ENCODE assay signal across 10 mouse cellular contexts in the genomic region with DNA sequence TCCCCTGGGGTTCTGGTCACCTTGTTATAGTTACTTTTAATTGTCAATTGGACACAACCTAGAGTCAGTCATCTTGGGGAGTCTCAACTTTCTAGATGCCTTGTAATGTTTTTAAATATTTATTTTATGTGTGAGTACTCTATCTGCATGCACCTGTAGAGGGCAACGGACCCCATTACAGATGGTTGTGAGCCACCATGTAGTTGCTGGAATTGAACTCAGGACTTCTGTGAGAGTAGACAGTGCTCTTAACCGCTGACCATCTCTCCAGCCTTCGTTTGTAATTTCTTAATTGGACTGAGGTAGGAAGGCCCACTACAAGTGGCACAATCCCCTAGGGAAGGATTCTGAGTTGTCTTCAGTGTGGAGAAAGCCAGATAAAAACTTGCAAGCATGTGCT. TPM values are rescaled to one million over a fixed set of nuclear protein-coding genes. Genes with fewer than 3 reads are reported as not detected.
DNase-seq lines count a peak whose midpoint lies in the region; ATAC-seq and TF ChIP-seq lines count a peak whose summit lies in the region.
"Had no signal": no experiment of that assay in that cellular context is flagged by ENCODE, and none has a peak within 500 bp of the region (broad histone marks: within the 10 kb centered on the region; RNA-seq: fewer than 3 reads in every experiment).

No protein-coding gene starts in this region.

- intact Hi-C loops in left cerebral cortex, postnatal 10 days (cut with DNase I) = no loop called here

- H3K9me3 ChIP-seq in lung, postnatal 0 days (ENCODE audit: low read length) = no peaks in the 10 kb centered on the region
- H3K9me3 ChIP-seq in limb, embryonic 11.5 days (ENCODE audit: control insufficient read depth, low read length) = no peaks in the 10 kb centered on the region
- no peaks in the 10 kb centered on the region for H3K9me3 ChIP-seq in neural tube, embryonic 15.5 days (replicated peaks)

- no peak overlapping the region for H3K9ac ChIP-seq in lung, postnatal 0 days (replicated peaks; ENCODE audit: low read depth)
- no peak overlapping the region for H3K9ac ChIP-seq in limb, embryonic 11.5 days (ENCODE audit: low read length)
- H3K9ac ChIP-seq in neural tube, embryonic 15.5 days (replicated peaks) = 0 out of 2 replicates have a peak overlapping the region, but pooled peaks have one; percentile 57

- TF ChIP-seq CTCF in lung, postnatal 0 days (IDR thresholded peaks at IDR 0.05) = no peak

- no peak for TF ChIP-seq EP300 in lung, postnatal 0 days (IDR thresholded peaks at IDR 0.05)

- H3K4me1 ChIP-seq in lung, postnatal 0 days (ENCODE audit: insufficient read depth, low read depth, low read length) = peaks cover 5% of the 10 kb centered on the region; the same call in 1 of the 2 replicates
- H3K4me1 ChIP-seq in limb, embryonic 11.5 days (ENCODE audit: control insufficient read depth, insufficient read depth, low read length) = no peaks in the 10 kb centered on the region; the same call in 1 of the 2 replicates
- H3K4me1 ChIP-seq in neural tube, embryonic 15.5 days = peaks cover 12% of the 10 kb centered on the region

- H3K36me3 ChIP-seq in lung, postnatal 0 days (ENCODE audit: insufficient read depth, low read length) = no peaks in the 10 kb centered on the region
- no peaks in the 10 kb centered on the region for H3K36me3 ChIP-seq in limb, embryonic 11.5 days (ENCODE audit: control insufficient read depth, insufficient read depth, low read length)
- no peaks in the 10 kb centered on the region for H3K36me3 ChIP-seq in neural tube, embryonic 15.5 days

- WGBS in lung, postnatal 0 days = 64% methylated on average over 3 of the region's 3 CpGs
- whole genome bisulfite sequencing in limb, embryonic 11.5 days = 75% methylated on average over 3 of the region's 3 CpGs
- WGBS in neural tube, embryonic 15.5 days = 80% methylated on average over 3 of the region's 3 CpGs

- ATAC-seq in lung, postnatal 0 days = no peak
- ATAC-seq in erythroblast, adult 5-6 weeks (replicated peaks; ENCODE audit: low FRiP score, poor library complexity, severe bottlenecking) = 0 out of 2 replicates have a peak, but pooled peaks have one; percentile 5
- ATAC-seq in limb, embryonic 11.5 days (ENCODE audit: insufficient number of reproducible peaks, low FRiP score, low TSS enrichment, low read depth) = no peak
- ATAC-seq in neural tube, embryonic 15.5 days (ENCODE audit: low FRiP score) = no peak

- no peaks in the 10 kb centered on the region for H3K27me3 ChIP-seq in lung, postnatal 0 days (replicated peaks; ENCODE audit: insufficient read depth, low read length)
- no peaks in the 10 kb centered on the region for H3K27me3 ChIP-seq in limb, embryonic 11.5 days (ENCODE audit: control insufficient read depth, insufficient read depth, low read length)
- no peaks in the 10 kb centered on the region for H3K27me3 ChIP-seq in neural tube, embryonic 15.5 days (replicated peaks)

- no peak for DNase-seq in lung, postnatal 0 days (ENCODE audit: low spot score)
- DNase-seq in lung, postnatal 36 days = no peak
- DNase-seq in limb, embryonic 11.5 days (ENCODE audit: low spot score) = no peak
- DNase-seq in thymus, postnatal 0 days (ENCODE audit: low spot score) = no peak
- DNase-seq in left cerebral cortex, postnatal 10 days (ENCODE audit: extremely low spot score in 1 of 2, low spot score in 2 of 2) = no peak
- no peak for DNase-seq in heart, adult 11 months
- DNase-seq: adrenal gland, postnatal 14 days had no signal

- H3K4me3 ChIP-seq in lung, postnatal 0 days (ENCODE audit: low read depth, low read length) = peak overlapping the region; percentile 69; the same call in 1 of the 2 replicates
- peak overlapping the region; percentile 74 for H3K4me3 ChIP-seq in limb, embryonic 11.5 days (ENCODE audit: low read depth, low read length)
- H3K4me3 ChIP-seq in neural tube, embryonic 15.5 days (replicated peaks) = peak overlapping the region; percentile 88

- no peak overlapping the region for H3K27ac ChIP-seq in lung, postnatal 0 days (ENCODE audit: low read length)
- H3K27ac ChIP-seq in limb, embryonic 11.5 days (replicated peaks; ENCODE audit: low read depth, low read length) = no peak overlapping the region
- H3K27ac ChIP-seq in neural tube, embryonic 15.5 days (replicated peaks) = no peak overlapping the region

- H3K4me2 ChIP-seq in lung, postnatal 0 days (replicated peaks; ENCODE audit: low read depth, low read length) = peak overlapping the region; percentile 81
- peak overlapping the region; percentile 61 for H3K4me2 ChIP-seq in limb, embryonic 11.5 days (ENCODE audit: low read depth, severe bottlenecking)
- peak overlapping the region; percentile 76 for H3K4me2 ChIP-seq in neural tube, embryonic 15.5 days

RNA-seq across cellular contexts. Expression of a gene that starts 1.2 kb away (rescaled TPM):
- 3.9 and 4.3 TPM in 2 replicates for polyA plus RNA-seq in lung, postnatal 0 days (2015; fragmentation: Nextera tagmentation; extraction: Ambion mirVana)
- 10.7 and 11.0 TPM in 2 replicates for total RNA-seq in erythroblast, adult 5-6 weeks (2015; ENCODE audit: low replicate concordance)
- total RNA-seq in erythroblast, adult 5-6 weeks (2017; ENCODE audit: low replicate concordance) = 2.3 and 7.2 TPM in 2 replicates
- 88.0 and 89.3 TPM in 2 replicates for polyA plus RNA-seq in limb, embryonic 11.5 days (2014; fragmentation: Nextera tagmentation; extraction: Ambion mirVana)
- 17.8 and 23.4 TPM in 2 replicates for polyA plus RNA-seq in neural tube, embryonic 15.5 days (2015; fragmentation: Nextera tagmentation; extraction: Ambion mirVana)
- polyA plus RNA-seq in thymus, postnatal 0 days (2015; fragmentation: Nextera tagmentation; extraction: Ambion mirVana) = 59.3 and 61.5 TPM in 2 replicates
- 1 to 10 TPM; 4.5 to 4.8 TPM for total RNA-seq in left cerebral cortex, postnatal 10 days (2021)

RNA-seq across cellular contexts. Expression of a gene that starts 8.9 kb away (rescaled TPM):
- polyA plus RNA-seq in lung, postnatal 0 days (2015; fragmentation: Nextera tagmentation; extraction: Ambion mirVana) = not detected in 2 replicates
- total RNA-seq in erythroblast, adult 5-6 weeks (2015; ENCODE audit: low replicate concordance) = not detected in 2 replicates
- total RNA-seq in erythroblast, adult 5-6 weeks (2017; ENCODE audit: low replicate concordance) = not detected in 2 replicates
- polyA plus RNA-seq in limb, embryonic 11.5 days (2014; fragmentation: Nextera tagmentation; extraction: Ambion mirVana) = not detected in 2 replicates
- polyA plus RNA-seq in neural tube, embryonic 15.5 days (2015; fragmentation: Nextera tagmentation; extraction: Ambion mirVana) = 13.0 and 18.4 TPM in 2 replicates
- polyA plus RNA-seq in thymus, postnatal 0 days (2015; fragmentation: Nextera tagmentation; extraction: Ambion mirVana) = not detected in 2 replicates
- 10 to 100 TPM; 83.1 to 87.6 TPM for total RNA-seq in left cerebral cortex, postnatal 10 days (2021)
- total RNA-seq: hematopoietic stem cell, adult 5-6 weeks had no signal

RNA-seq across cellular contexts. Expression of a gene that starts 19.1 kb away (rescaled TPM):
- polyA plus RNA-seq in lung, postnatal 0 days (2015; fragmentation: Nextera tagmentation; extraction: Ambion mirVana) = 0.07 and 0.49 TPM in 2 replicates
- total RNA-seq in erythroblast, adult 5-6 weeks (2015; ENCODE audit: low replicate concordance) = 0.84 and 6.3 TPM in 2 replicates
- total RNA-seq in erythroblast, adult 5-6 weeks (2017; ENCODE audit: low replicate concordance) = not detected in 2 replicates
- polyA plus RNA-seq in limb, embryonic 11.5 days (2014; fragmentation: Nextera tagmentation; extraction: Ambion mirVana) = 0.27 TPM in 1 of 2 replicates, not detected in the other
- polyA plus RNA-seq in neural tube, embryonic 15.5 days (2015; fragmentation: Nextera tagmentation; extraction: Ambion mirVana) = 0.66 and 0.90 TPM in 2 replicates
- polyA plus RNA-seq in thymus, postnatal 0 days (2015; fragmentation: Nextera tagmentation; extraction: Ambion mirVana) = 0.22 and 0.49 TPM in 2 replicates
- total RNA-seq in left cerebral cortex, postnatal 10 days (2021) = under 1 TPM; 0.30 to 0.73 TPM

RNA-seq across cellular contexts. Expression of a gene that starts 30.7 kb away (rescaled TPM):
- 0.29 and 0.55 TPM in 2 replicates for polyA plus RNA-seq in lung, postnatal 0 days (2015; fragmentation: Nextera tagmentation; extraction: Ambion mirVana)
- total RNA-seq in erythroblast, adult 5-6 weeks (2015; ENCODE audit: low replicate concordance) = not detected in 2 replicates
- not detected in 2 replicates for total RNA-seq in erythroblast, adult 5-6 weeks (2017; ENCODE audit: low replicate concordance)
- polyA plus RNA-seq in limb, embryonic 11.5 days (2014; fragmentation: Nextera tagmentation; extraction: Ambion mirVana) = 0.31 TPM in 1 of 2 replicates, not detected in the other
- polyA plus RNA-seq in neural tube, embryonic 15.5 days (2015; fragmentation: Nextera tagmentation; extraction: Ambion mirVana) = 4.6 and 6.7 TPM in 2 replicates
- 0.15 and 0.26 TPM in 2 replicates for polyA plus RNA-seq in thymus, postnatal 0 days (2015; fragmentation: Nextera tagmentation; extraction: Ambion mirVana)
- 1 to 10 TPM; 3.1 to 3.5 TPM for total RNA-seq in left cerebral cortex, postnatal 10 days (2021)

RNA-seq across cellular contexts. Expression of a gene that starts 31.4 kb away (rescaled TPM):
- 0.11 and 0.26 TPM in 2 replicates for polyA plus RNA-seq in lung, postnatal 0 days (2015; fragmentation: Nextera tagmentation; extraction: Ambion mirVana)
- 2.3 TPM in 1 of 2 replicates, not detected in the other for total RNA-seq in erythroblast, adult 5-6 weeks (2015; ENCODE audit: low replicate concordance)
- 0.09 TPM in 1 of 2 replicates, not detected in the other for total RNA-seq in erythroblast, adult 5-6 weeks (2017; ENCODE audit: low replicate concordance)
- 37.6 and 47.4 TPM in 2 replicates for polyA plus RNA-seq in limb, embryonic 11.5 days (2014; fragmentation: Nextera tagmentation; extraction: Ambion mirVana)
- polyA plus RNA-seq in neural tube, embryonic 15.5 days (2015; fragmentation: Nextera tagmentation; extraction: Ambion mirVana) = 338 and 367 TPM in 2 replicates
- 0.90 and 1.1 TPM in 2 replicates for polyA plus RNA-seq in thymus, postnatal 0 days (2015; fragmentation: Nextera tagmentation; extraction: Ambion mirVana)
- total RNA-seq in left cerebral cortex, postnatal 10 days (2021) = 100 to 1,000 TPM; 512 to 519 TPM

Comparison
In these comparisons a context has a peak if more than half of its experiments do, and no peak if none do; other contexts are left out.
1. RNA of a gene that starts 8.9 kb away (polyA plus RNA-seq): 13.0 to 18.4 TPM in neural tube, embryonic 15.5 days; not detected in thymus, postnatal 0 days, not detected in lung, postnatal 0 days and not detected in limb, embryonic 11.5 days; every median in the first group is over 10 times any median in the second.
2. Peak in every context shown above with its lines, with median percentiles within 50 percentile points of each other: H3K4me2 ChIP-seq and H3K4me3 ChIP-seq.